Mouse (Mus musculus): ENCODE data around the gene Ascl2. TPM values are rescaled to one million over a fixed set of nuclear protein-coding genes. Genes with fewer than 3 reads are reported as not detected.

Ascl2 gene
- polyA plus RNA-seq (2015; fragmentation: Nextera tagmentation; extraction: Ambion mirVana) = 0.21 and 0.23 TPM in 2 replicates

DNA sequence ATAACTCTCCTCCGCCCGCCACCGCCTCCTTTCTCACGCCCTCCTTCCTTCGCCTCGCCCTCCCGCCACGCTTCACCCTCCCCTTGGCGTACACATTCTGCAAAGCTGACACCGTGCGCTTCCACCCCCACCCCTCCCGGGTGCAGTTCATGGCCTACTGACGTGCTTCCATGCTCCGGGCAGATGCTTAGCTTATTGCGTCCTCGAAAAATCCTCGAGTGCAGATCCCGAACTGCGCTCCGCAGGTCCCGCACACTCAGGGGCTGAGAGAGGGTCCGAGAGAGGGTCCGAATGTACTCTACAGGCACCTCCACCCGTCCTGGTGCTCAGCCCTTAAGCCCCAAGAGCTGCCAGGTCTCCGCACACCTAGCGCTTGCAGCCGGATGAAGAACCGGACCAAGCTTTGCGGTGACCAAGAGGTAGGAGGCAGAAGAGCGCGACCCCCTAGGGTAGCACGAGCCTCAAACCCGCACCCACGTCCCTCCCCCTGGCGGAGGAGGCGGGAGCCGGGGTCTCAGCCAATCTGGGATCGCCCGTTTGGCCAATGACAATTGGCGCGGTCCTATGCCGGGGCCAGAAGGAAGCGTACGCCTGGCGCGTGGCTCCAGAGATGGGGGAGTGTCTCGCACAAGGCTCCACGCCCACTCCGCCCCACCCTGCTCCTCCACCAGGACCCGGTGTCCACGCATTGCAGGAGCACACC lies at the start of gene Ascl2:
Gene Ascl2 (minus strand): TSS at position 456 of the 703 bp plus-strand sequence.
- H3K27me3 ChIP-seq (ENCODE audit: insufficient read depth, low read length) = peaks cover 60% of the 10 kb centered on the region
- under 1% methylated on average over 49 of the region's 51 CpGs for WGBS (ENCODE audit: insufficient replicate concordance)
- H3K4me2 ChIP-seq (ENCODE audit: low read depth, low read length) = peak within 1 kb of the TSS; percentile 81
- TF ChIP-seq EP300 (IDR thresholded peaks at IDR 0.05; ENCODE audit: low read depth) (no peak), CTCF (IDR thresholded peaks at IDR 0.05; ENCODE audit: low read depth) (no peak)
- peak within 1 kb of the TSS; percentile 31 for H3K4me3 ChIP-seq (ENCODE audit: low read depth, low read length)
- H3K4me1 ChIP-seq (ENCODE audit: insufficient read depth) = peaks cover 16% of the 10 kb centered on the region
- no peaks in the 10 kb centered on the region for H3K36me3 ChIP-seq (replicated peaks; ENCODE audit: insufficient read depth, low read length)
- no peaks in the 10 kb centered on the region for H3K9me3 ChIP-seq (ENCODE audit: low read length)
- DNase-seq (peak; percentile 20), ATAC-seq (no peak)
- H3K9ac ChIP-seq (replicated peaks) = no peak within 1 kb of the TSS
- H3K27ac ChIP-seq (ENCODE audit: low read depth) = no peak within 1 kb of the TSS

DNA sequence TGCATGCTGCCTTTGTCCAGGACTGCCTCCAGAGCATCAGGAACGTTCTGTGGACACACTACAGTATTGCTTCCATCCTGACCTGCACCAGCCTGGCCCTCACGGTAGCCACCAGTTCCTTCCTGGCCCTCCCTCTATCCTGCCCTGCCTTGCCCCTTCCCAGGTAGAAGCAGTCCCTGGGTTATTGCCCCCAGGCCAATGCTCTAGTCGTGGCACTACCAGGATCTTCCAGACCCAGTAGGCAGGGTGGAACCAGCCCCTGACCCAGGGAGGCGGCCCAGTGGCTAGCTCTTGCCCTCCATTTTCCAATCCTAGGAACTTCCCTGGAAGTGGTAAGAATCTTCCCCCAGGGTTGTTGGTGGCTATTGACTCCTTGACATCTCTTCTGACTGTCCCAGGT lies 48.1 kb upstream of the Ascl2 start:
- H3K36me3 ChIP-seq (replicated peaks; ENCODE audit: insufficient read depth, low read length) = no peaks in the 10 kb centered on the region
- H3K4me1 ChIP-seq (ENCODE audit: insufficient read depth) = peaks cover 14% of the 10 kb centered on the region
- ATAC-seq (no peak), DNase-seq (no peak)
- no peak overlapping the region for H3K4me3 ChIP-seq (ENCODE audit: low read depth, low read length)
- H3K9me3 ChIP-seq (ENCODE audit: low read length) = no peaks in the 10 kb centered on the region
- H3K9ac ChIP-seq (replicated peaks) = no peak overlapping the region
- TF ChIP-seq EP300 (IDR thresholded peaks at IDR 0.05; ENCODE audit: low read depth) = no peak
- TF ChIP-seq CTCF (IDR thresholded peaks at IDR 0.05; ENCODE audit: low read depth) = no peak
- no peak overlapping the region for H3K4me2 ChIP-seq (ENCODE audit: low read depth, low read length)
- H3K27me3 ChIP-seq (ENCODE audit: insufficient read depth, low read length) = no peaks in the 10 kb centered on the region
- 81% methylated on average over 4 of the region's 4 CpGs for WGBS (ENCODE audit: insufficient replicate concordance)
- H3K27ac ChIP-seq (ENCODE audit: low read depth) = no peak overlapping the region

DNA sequence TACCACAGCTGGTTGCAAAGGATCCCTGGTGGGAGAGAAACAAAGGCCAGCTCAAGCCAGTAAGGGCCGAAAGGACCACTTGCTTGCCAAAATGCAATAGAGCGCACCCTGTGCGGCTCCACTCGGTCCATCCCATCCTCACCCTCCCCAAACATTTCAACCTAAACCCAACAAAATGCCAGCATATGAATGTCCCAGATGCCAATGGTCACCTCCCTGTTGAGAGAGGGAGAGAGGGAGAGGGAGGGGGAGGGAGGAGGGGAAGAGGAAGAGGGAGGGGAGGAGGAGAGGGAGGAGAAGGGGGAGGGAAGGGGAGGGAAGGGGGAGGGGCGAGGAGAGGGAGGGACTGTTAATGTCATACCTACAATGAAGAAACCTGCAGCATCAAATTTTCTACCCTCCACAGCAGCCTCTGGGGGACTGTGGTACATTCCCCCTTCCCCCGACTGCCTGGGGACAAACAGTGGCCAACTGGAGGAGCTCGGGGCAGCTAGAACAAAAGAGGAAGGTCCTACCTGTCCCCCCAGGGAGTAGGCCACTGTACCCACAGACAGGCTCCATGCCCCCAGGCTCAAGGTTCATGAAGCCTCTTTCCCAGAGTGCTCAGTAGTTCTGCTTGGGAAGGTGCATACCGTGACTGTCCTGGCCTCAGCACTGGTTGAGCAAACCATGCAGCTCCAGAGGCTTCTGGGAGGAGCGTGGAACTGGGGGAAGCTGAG lies 47.5 kb upstream of the Ascl2 start:
- Histone ChIP-seq H3K4me2 (ENCODE audit: low read depth, low read length) (no peak overlapping the region), H3K4me1 (ENCODE audit: insufficient read depth) (peaks cover 14% of the 10 kb centered on the region), H3K27ac (ENCODE audit: low read depth) (no peak overlapping the region), H3K9ac (replicated peaks) (no peak overlapping the region), H3K36me3 (replicated peaks; ENCODE audit: insufficient read depth, low read length) (no peaks in the 10 kb centered on the region), H3K27me3 (ENCODE audit: insufficient read depth, low read length) (no peaks in the 10 kb centered on the region), H3K4me3 (ENCODE audit: low read depth, low read length) (no peak overlapping the region), H3K9me3 (ENCODE audit: low read length) (no peaks in the 10 kb centered on the region)
- ATAC-seq (no peak), DNase-seq (peak; percentile 13)
- WGBS (ENCODE audit: insufficient replicate concordance) = 64% methylated on average over 9 of the region's 9 CpGs
- TF ChIP-seq CTCF (IDR thresholded peaks at IDR 0.05; ENCODE audit: low read depth) (no peak), EP300 (IDR thresholded peaks at IDR 0.05; ENCODE audit: low read depth) (no peak)

DNA sequence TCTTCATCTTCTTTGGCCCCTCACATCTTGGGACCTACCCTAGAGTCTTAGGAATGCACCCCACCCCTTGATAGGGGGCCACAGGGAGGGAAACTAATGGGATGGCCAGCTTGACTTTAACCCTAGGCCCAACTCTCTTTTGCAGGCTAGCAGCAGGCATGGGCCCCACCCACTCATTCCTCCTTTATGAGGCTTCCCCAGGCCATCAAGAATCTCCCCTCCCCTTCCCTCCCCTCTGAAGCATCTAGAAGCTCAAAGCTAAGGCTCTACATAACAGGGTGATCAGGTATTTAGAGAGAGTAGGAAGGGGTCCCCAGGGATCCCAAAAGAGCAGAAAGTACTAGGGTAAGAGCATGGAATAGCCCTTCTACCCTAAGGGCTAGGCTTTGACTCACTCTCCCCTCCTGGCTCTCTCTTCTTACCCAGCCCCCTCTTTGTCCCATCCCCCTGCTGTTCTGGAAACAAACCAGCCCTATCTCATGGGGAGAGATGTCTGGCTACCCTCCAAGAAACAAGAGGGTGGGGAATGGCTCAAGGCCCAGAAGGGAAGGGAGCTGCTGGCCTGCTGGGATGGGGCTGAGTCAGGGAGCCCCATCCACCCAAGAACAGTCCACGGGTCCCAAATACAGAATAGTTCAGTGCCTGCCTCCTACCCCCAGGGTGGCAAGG lies 46.8 kb upstream of the Ascl2 start:
- peak; percentile 30; the same call in 1 of the 2 replicates for ATAC-seq

DNA sequence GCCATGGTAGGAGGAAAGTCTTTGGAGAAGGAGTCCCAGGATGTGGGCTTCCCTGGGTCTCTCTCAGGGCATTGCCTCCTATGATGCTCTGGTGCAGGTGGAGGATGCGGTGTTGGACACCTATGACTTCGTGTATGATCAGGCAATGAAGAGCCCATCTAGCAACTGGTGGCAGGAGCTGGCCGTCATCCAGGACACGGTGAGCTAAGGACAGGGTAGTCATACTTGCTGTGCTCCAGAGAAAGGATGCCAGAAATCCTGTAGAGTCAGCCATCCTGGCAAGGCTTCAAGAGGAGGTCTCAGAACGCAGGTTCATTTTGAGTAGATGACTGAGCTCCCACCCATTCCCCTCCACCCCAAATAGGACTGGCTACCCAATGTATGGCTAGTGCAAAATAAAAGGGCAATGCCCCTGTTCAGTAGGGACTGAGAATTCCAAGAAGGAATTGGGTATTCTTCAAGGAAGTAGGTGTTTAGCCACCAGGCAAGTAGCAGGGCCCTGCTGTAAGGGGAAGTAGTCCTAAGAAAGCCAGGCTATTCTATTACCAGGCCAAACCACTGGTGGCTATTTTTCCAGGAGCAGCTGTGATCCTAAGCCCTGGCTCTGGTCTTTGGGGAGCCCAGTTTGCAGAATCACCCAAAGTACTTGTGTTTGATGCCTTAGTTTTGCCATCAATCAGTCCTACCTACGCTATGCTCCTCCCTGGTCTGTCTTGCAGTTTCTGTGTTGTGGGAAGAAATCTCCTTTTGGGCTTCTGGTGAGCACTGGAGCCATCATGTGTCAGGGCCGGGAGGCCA lies 46.0 kb upstream of the Ascl2 start:
- Histone ChIP-seq H3K36me3 (replicated peaks; ENCODE audit: insufficient read depth, low read length) (no peaks in the 10 kb centered on the region; the same call in 1 of the 2 replicates), H3K27me3 (ENCODE audit: insufficient read depth, low read length) (no peaks in the 10 kb centered on the region), H3K4me3 (ENCODE audit: low read depth, low read length) (no peak overlapping the region), H3K4me1 (ENCODE audit: insufficient read depth) (peaks cover 14% of the 10 kb centered on the region), H3K9ac (replicated peaks) (no peak overlapping the region), H3K4me2 (ENCODE audit: low read depth, low read length) (no peak overlapping the region), H3K9me3 (ENCODE audit: low read length) (no peaks in the 10 kb centered on the region), H3K27ac (ENCODE audit: low read depth) (no peak overlapping the region)
- ATAC-seq (no peak), DNase-seq (no peak)
- TF ChIP-seq EP300 (IDR thresholded peaks at IDR 0.05; ENCODE audit: low read depth) (no peak), CTCF (IDR thresholded peaks at IDR 0.05; ENCODE audit: low read depth) (no peak)
- WGBS (ENCODE audit: insufficient replicate concordance) = 85% methylated on average over 7 of the region's 7 CpGs

More for the DNA sequence above, 46.8 kb upstream of the Ascl2 start:
- 36% methylated on average over 1 of the region's 1 CpGs for WGBS (ENCODE audit: insufficient replicate concordance)
- Histone ChIP-seq H3K4me1 (ENCODE audit: insufficient read depth) (peaks cover 14% of the 10 kb centered on the region), H3K4me2 (ENCODE audit: low read depth, low read length) (no peak overlapping the region), H3K9me3 (ENCODE audit: low read length) (no peaks in the 10 kb centered on the region), H3K27me3 (ENCODE audit: insufficient read depth, low read length) (no peaks in the 10 kb centered on the region), H3K36me3 (replicated peaks; ENCODE audit: insufficient read depth, low read length) (no peaks in the 10 kb centered on the region), H3K4me3 (ENCODE audit: low read depth, low read length) (no peak overlapping the region), H3K27ac (ENCODE audit: low read depth) (no peak overlapping the region), H3K9ac (replicated peaks) (no peak overlapping the region)
- peak; percentile 52 for DNase-seq
- TF ChIP-seq CTCF (IDR thresholded peaks at IDR 0.05; ENCODE audit: low read depth) (no peak), EP300 (IDR thresholded peaks at IDR 0.05; ENCODE audit: low read depth) (no peak)

Measured in liver, postnatal 0 days (tissue).